Mouse (Mus musculus): ENCODE results near the gene Cdk17. TPM values are rescaled to one million over a fixed set of nuclear protein-coding genes. Genes with fewer than 3 reads are reported as not detected.
A peak's percentile ranks its signal among the peaks of the same experiment; 100 is the strongest.

Gene Cdk17
- polyA plus RNA-seq, 1 experiment, result 25.8 TPM

- Histone ChIP-seq H3K4me1 (ENCODE audit: control insufficient read depth, insufficient read depth, low read length) (peaks cover 15% of the 10 kb centered on the region), H3K4me3 (ENCODE audit: insufficient read depth, low read length) (no peak overlapping the region), H3K27ac (ENCODE audit: insufficient read depth, low read depth, low read length) (no peak overlapping the region)
- TF ChIP-seq CTCF (IDR thresholded peaks at IDR 0.05; ENCODE audit: low read depth, low read length) (no peak), POLR2A (IDR thresholded peaks at IDR 0.05; ENCODE audit: borderline replicate concordance, low read depth, low read length) (no peak)
These were observed 38.1 kb upstream of the Cdk17 start for GRCm38 (mm10) chr10:93122399-93123184.

- Histone ChIP-seq H3K4me3 (ENCODE audit: insufficient read depth, low read length) (no peak overlapping the region), H3K4me1 (ENCODE audit: control insufficient read depth, insufficient read depth, low read length) (peaks cover 15% of the 10 kb centered on the region), H3K27ac (ENCODE audit: insufficient read depth, low read depth, low read length) (peak overlapping the region; percentile 75)
- no peak for TF ChIP-seq POLR2A (IDR thresholded peaks at IDR 0.05; ENCODE audit: borderline replicate concordance, low read depth, low read length)
These were observed 37.4 kb upstream of the Cdk17 start for GRCm38 (mm10) chr10:93123310-93123709.

GRCm38 (mm10) chr10:93123957-93124613 is 36.6 kb upstream of the Cdk17 start:
- peaks cover 20% of the 10 kb centered on the region for H3K4me1 ChIP-seq (ENCODE audit: control insufficient read depth, insufficient read depth, low read length)
- no peak for TF ChIP-seq CTCF (IDR thresholded peaks at IDR 0.05; ENCODE audit: low read depth, low read length)
- no peak for TF ChIP-seq POLR2A (IDR thresholded peaks at IDR 0.05; ENCODE audit: borderline replicate concordance, low read depth, low read length)
- peak overlapping the region; percentile 75 for H3K27ac ChIP-seq (ENCODE audit: insufficient read depth, low read depth, low read length)
- H3K4me3 ChIP-seq (ENCODE audit: insufficient read depth, low read length), result peak overlapping the region; percentile 54

- Histone ChIP-seq H3K4me3 (ENCODE audit: insufficient read depth, low read length) (no peak overlapping the region), H3K4me1 (ENCODE audit: control insufficient read depth, insufficient read depth, low read length) (peaks cover 24% of the 10 kb centered on the region), H3K27ac (ENCODE audit: insufficient read depth, low read depth, low read length) (no peak overlapping the region)
- no peak for TF ChIP-seq CTCF (IDR thresholded peaks at IDR 0.05; ENCODE audit: low read depth, low read length)
- TF ChIP-seq POLR2A (IDR thresholded peaks at IDR 0.05; ENCODE audit: borderline replicate concordance, low read depth, low read length), result no peak
These were observed 34.6 kb upstream of the Cdk17 start for GRCm38 (mm10) chr10:93126025-93126424.

GRCm38 (mm10) chr10:93128566-93128965 is 32.1 kb upstream of the Cdk17 start:
- no peak overlapping the region for H3K4me3 ChIP-seq (ENCODE audit: insufficient read depth, low read length)
- H3K4me1 ChIP-seq (ENCODE audit: control insufficient read depth, insufficient read depth, low read length), result peaks cover 13% of the 10 kb centered on the region
- no peak for TF ChIP-seq CTCF (IDR thresholded peaks at IDR 0.05; ENCODE audit: low read depth, low read length)
- TF ChIP-seq POLR2A (IDR thresholded peaks at IDR 0.05; ENCODE audit: borderline replicate concordance, low read depth, low read length), result no peak
- no peak overlapping the region for H3K27ac ChIP-seq (ENCODE audit: insufficient read depth, low read depth, low read length)

- TF ChIP-seq POLR2A (IDR thresholded peaks at IDR 0.05; ENCODE audit: borderline replicate concordance, low read depth, low read length) (no peak), CTCF (IDR thresholded peaks at IDR 0.05; ENCODE audit: low read depth, low read length) (no peak)
- no peak overlapping the region for H3K4me3 ChIP-seq (ENCODE audit: insufficient read depth, low read length)
- H3K4me1 ChIP-seq (ENCODE audit: control insufficient read depth, insufficient read depth, low read length), result peaks cover 10% of the 10 kb centered on the region
- no peak overlapping the region for H3K27ac ChIP-seq (ENCODE audit: insufficient read depth, low read depth, low read length)
These were observed 31.3 kb upstream of the Cdk17 start for GRCm38 (mm10) chr10:93129345-93129744.

GRCm38 (mm10) chr10:93129904-93130455 is 30.7 kb upstream of the Cdk17 start:
- Histone ChIP-seq H3K27ac (ENCODE audit: insufficient read depth, low read depth, low read length) (no peak overlapping the region), H3K4me3 (ENCODE audit: insufficient read depth, low read length) (no peak overlapping the region), H3K4me1 (ENCODE audit: control insufficient read depth, insufficient read depth, low read length) (peaks cover 8% of the 10 kb centered on the region)
- TF ChIP-seq POLR2A (IDR thresholded peaks at IDR 0.05; ENCODE audit: borderline replicate concordance, low read depth, low read length) (no peak), CTCF (IDR thresholded peaks at IDR 0.05; ENCODE audit: low read depth, low read length) (no peak)

GRCm38 (mm10) chr10:93130456-93130940 is 30.2 kb upstream of the Cdk17 start:
- H3K27ac ChIP-seq (ENCODE audit: insufficient read depth, low read depth, low read length), result no peak overlapping the region
- H3K4me3 ChIP-seq (ENCODE audit: insufficient read depth, low read length), result no peak overlapping the region
- TF ChIP-seq POLR2A (IDR thresholded peaks at IDR 0.05; ENCODE audit: borderline replicate concordance, low read depth, low read length) (no peak), CTCF (IDR thresholded peaks at IDR 0.05; ENCODE audit: low read depth, low read length) (no peak)
- H3K4me1 ChIP-seq (ENCODE audit: control insufficient read depth, insufficient read depth, low read length), result peaks cover 8% of the 10 kb centered on the region

- no peak overlapping the region for H3K4me3 ChIP-seq (ENCODE audit: insufficient read depth, low read length)
- no peak for TF ChIP-seq POLR2A (IDR thresholded peaks at IDR 0.05; ENCODE audit: borderline replicate concordance, low read depth, low read length)
- TF ChIP-seq CTCF (IDR thresholded peaks at IDR 0.05; ENCODE audit: low read depth, low read length), result no peak
- H3K27ac ChIP-seq (ENCODE audit: insufficient read depth, low read depth, low read length), result no peak overlapping the region
- peaks cover 8% of the 10 kb centered on the region for H3K4me1 ChIP-seq (ENCODE audit: control insufficient read depth, insufficient read depth, low read length)
These were observed 28.7 kb upstream of the Cdk17 start for GRCm38 (mm10) chr10:93131865-93132566.

Data from bone marrow macrophage, adult 2 months (primary cell).